ENCODE assay signal across 7 mouse cellular contexts in genomic region chr8:119840905-119841411, GRCm38 (mm10). TPM values are rescaled to one million over a fixed set of nuclear protein-coding genes. Genes with fewer than 3 reads are reported as not detected.
DNase-seq lines count a peak whose midpoint lies in the region; ATAC-seq and TF ChIP-seq lines count a peak whose summit lies in the region.

No protein-coding gene starts in this region.

- H3K27ac ChIP-seq in thymus, adult 2 months (ENCODE audit: control insufficient read depth, insufficient read depth, low read length), result no peak overlapping the region
- peak overlapping the region; percentile 31; the same call in 1 of the 2 replicates for H3K27ac ChIP-seq in embryonic facial prominence, embryonic 14.5 days (replicated peaks; ENCODE audit: low read depth, low read length)
- H3K27ac ChIP-seq in midbrain, embryonic 13.5 days, result peak overlapping the region; percentile 88

- H3K9me3 ChIP-seq in embryonic facial prominence, embryonic 14.5 days (ENCODE audit: control insufficient read depth, low read length), result no peaks in the 10 kb centered on the region
- H3K9me3 ChIP-seq in midbrain, embryonic 13.5 days, result no peaks in the 10 kb centered on the region

- 53% methylated on average over 8 of the region's 8 CpGs for WGBS in thymus, adult 2 months
- 15% methylated on average over 8 of the region's 8 CpGs for WGBS in embryonic facial prominence, embryonic 14.5 days
- WGBS in midbrain, embryonic 13.5 days, result 6% methylated on average over 8 of the region's 8 CpGs

- H3K4me3 ChIP-seq in thymus, adult 2 months (ENCODE audit: control insufficient read depth, insufficient read depth, low read length), result peak overlapping the region; percentile 36
- peak overlapping the region; percentile 78 for H3K4me3 ChIP-seq in embryonic facial prominence, embryonic 14.5 days (ENCODE audit: low read depth, low read length)
- H3K4me3 ChIP-seq in midbrain, embryonic 13.5 days (replicated peaks), result peak overlapping the region; percentile 73

- no peaks in the 10 kb centered on the region for H3K27me3 ChIP-seq in thymus, adult 2 months (ENCODE audit: control insufficient read depth, insufficient read depth, low read length)
- no peaks in the 10 kb centered on the region for H3K27me3 ChIP-seq in embryonic facial prominence, embryonic 14.5 days (replicated peaks; ENCODE audit: control insufficient read depth, insufficient read depth, low read length)
- H3K27me3 ChIP-seq in midbrain, embryonic 13.5 days, result 0 out of 2 replicates have a peak, but pooled peaks cover 4% of the 10 kb centered on the region

- H3K4me2 ChIP-seq in embryonic facial prominence, embryonic 14.5 days (ENCODE audit: low read depth, low read length), result peak overlapping the region; percentile 97
- H3K4me2 ChIP-seq in midbrain, embryonic 13.5 days (replicated peaks), result peak overlapping the region; percentile 82

- no peak for TF ChIP-seq CTCF in thymus, adult 2 months (IDR thresholded peaks at IDR 0.05; ENCODE audit: borderline replicate concordance, control insufficient read depth, extremely low read depth, insufficient read depth, low read length, poor library complexity)

- H3K36me3 ChIP-seq in thymus, adult 2 months (ENCODE audit: control insufficient read depth, insufficient read depth, low read length), result no peaks in the 10 kb centered on the region
- H3K36me3 ChIP-seq in embryonic facial prominence, embryonic 14.5 days (ENCODE audit: control insufficient read depth, insufficient read depth, low read length), result no peaks in the 10 kb centered on the region
- H3K36me3 ChIP-seq in midbrain, embryonic 13.5 days, result peaks cover 5% of the 10 kb centered on the region

- H3K4me1 ChIP-seq in thymus, adult 2 months (replicated peaks; ENCODE audit: control insufficient read depth, insufficient read depth, low read length), result peaks cover 46% of the 10 kb centered on the region
- peaks cover 23% of the 10 kb centered on the region for H3K4me1 ChIP-seq in embryonic facial prominence, embryonic 14.5 days (ENCODE audit: control insufficient read depth, insufficient read depth, low read length)
- peaks cover 50% of the 10 kb centered on the region for H3K4me1 ChIP-seq in midbrain, embryonic 13.5 days (replicated peaks)

- no peak for TF ChIP-seq POLR2A in thymus, adult 2 months (IDR thresholded peaks at IDR 0.05; ENCODE audit: control insufficient read depth, extremely low read depth, insufficient read depth, low read length, poor library complexity)

- no peak for DNase-seq in thymus, adult 2 months
- no peak for DNase-seq in thymus, adult 18-20 months
- no peak for DNase-seq in embryonic facial prominence, embryonic 14.5 days (ENCODE audit: low spot score)
- peak; percentile 88 for DNase-seq in kidney, adult 9 months
- DNase-seq in gastrocnemius, postnatal 4 days (ENCODE audit: low spot score in 2 of 2), result no peak

- peak overlapping the region; percentile 50 for H3K9ac ChIP-seq in embryonic facial prominence, embryonic 14.5 days (ENCODE audit: low read depth, low read length)
- H3K9ac ChIP-seq in midbrain, embryonic 13.5 days (replicated peaks), result peak overlapping the region; percentile 87

- ATAC-seq in embryonic facial prominence, embryonic 14.5 days (ENCODE audit: low read depth), result peak; percentile 15
- ATAC-seq in midbrain, embryonic 13.5 days, result peak; percentile 35
- no peak for ATAC-seq in monocyte, adult 5-6 weeks (replicated peaks; ENCODE audit: insufficient number of reproducible peaks, low FRiP score, low TSS enrichment, poor library complexity, severe bottlenecking)

RNA-seq across cellular contexts. Expression of gene Cotl1, which starts 0.6 kb away (rescaled TPM):
- 428 and 476 TPM in 2 replicates for polyA plus RNA-seq in thymus, adult 2 months (2012; rRNA removed)
- polyA plus RNA-seq in embryonic facial prominence, embryonic 14.5 days (2014; fragmentation: Nextera tagmentation; extraction: Ambion mirVana), result 255 and 299 TPM in 2 replicates
- 79.8 and 105 TPM in 2 replicates for polyA plus RNA-seq in midbrain, embryonic 13.5 days (2015; fragmentation: Nextera tagmentation; extraction: Ambion mirVana)
- 289 to 324 TPM (median 310 TPM) in 3 replicates for total RNA-seq in monocyte, adult 5-6 weeks (2017)
- total RNA-seq in gastrocnemius, postnatal 4 days (2021), result 10 to 100 TPM; 68.5 to 82.9 TPM

RNA-seq across cellular contexts. Expression of gene Klhl36, which starts 21.1 kb away (rescaled TPM):
- polyA plus RNA-seq in thymus, adult 2 months (2012; rRNA removed), result 41.8 and 51.0 TPM in 2 replicates
- 8.6 and 10.1 TPM in 2 replicates for polyA plus RNA-seq in embryonic facial prominence, embryonic 14.5 days (2014; fragmentation: Nextera tagmentation; extraction: Ambion mirVana)
- 12.7 and 13.0 TPM in 2 replicates for polyA plus RNA-seq in midbrain, embryonic 13.5 days (2015; fragmentation: Nextera tagmentation; extraction: Ambion mirVana)
- 8.5 to 16.5 TPM (median 14.2 TPM) in 3 replicates for total RNA-seq in monocyte, adult 5-6 weeks (2017)
- 1 to 10 TPM; 4.0 to 4.8 TPM for total RNA-seq in gastrocnemius, postnatal 4 days (2021)
